Mouse (Mus musculus): ENCODE data around the gene Pld6. TPM values are rescaled to one million over a fixed set of nuclear protein-coding genes. Genes with fewer than 3 reads are reported as not detected.

Gene Pld6
- total and polyA plus RNA-seq, 2 experiments from 2014 or later: 10.9 to 24.6 TPM

GRCm38 (mm10) chr11:59811211-59811610 lies 23.8 kb upstream of the Pld6 start:
- Histone ChIP-seq H3K36me3 (ENCODE audit: insufficient read depth, low read length) (peaks cover 14% of the 10 kb centered on the region; the same call in 1 of the 2 replicates), H3K9me3 (ENCODE audit: low read length) (no peaks in the 10 kb centered on the region), H3K27me3 (ENCODE audit: insufficient read depth, low read length) (no peaks in the 10 kb centered on the region), H3K4me2 (ENCODE audit: low read depth, low read length) (no peak overlapping the region), H3K4me1 (ENCODE audit: insufficient read depth, low read length) (peaks cover 8% of the 10 kb centered on the region), H3K9ac (replicated peaks; ENCODE audit: low read length) (0 out of 2 replicates have a peak overlapping the region, but pooled peaks have one; percentile 5), H3K27ac (peak overlapping the region; percentile 97; the same call in 1 of the 2 replicates), H3K4me3 (ENCODE audit: low read length) (no peak overlapping the region)
- DNase-seq (ENCODE audit: low spot score) (no peak), ATAC-seq (no peak)
- WGBS: 77% methylated on average over 4 of the region's 4 CpGs
- TF ChIP-seq CTCF (IDR thresholded peaks at IDR 0.05; ENCODE audit: low read depth): no peak

GRCm38 (mm10) chr11:59810480-59811158 lies 23.2 kb upstream of the Pld6 start:
- Histone ChIP-seq H3K4me2 (ENCODE audit: low read depth, low read length) (peak overlapping the region; percentile 91), H3K4me1 (ENCODE audit: insufficient read depth, low read length) (peaks cover 8% of the 10 kb centered on the region), H3K27ac (peak overlapping the region; percentile 97), H3K27me3 (ENCODE audit: insufficient read depth, low read length) (no peaks in the 10 kb centered on the region), H3K4me3 (ENCODE audit: low read length) (peak overlapping the region; percentile 74), H3K9me3 (ENCODE audit: low read length) (no peaks in the 10 kb centered on the region), H3K9ac (replicated peaks; ENCODE audit: low read length) (no peak overlapping the region; the same call in 1 of the 2 replicates), H3K36me3 (ENCODE audit: insufficient read depth, low read length) (peaks cover 20% of the 10 kb centered on the region; the same call in 1 of the 2 replicates)
- no peak for DNase-seq (ENCODE audit: low spot score)
- WGBS: 64% methylated on average over 14 of the region's 14 CpGs
- TF ChIP-seq CTCF (IDR thresholded peaks at IDR 0.05; ENCODE audit: low read depth): peak; percentile 20; the same call in 1 of the 2 replicates
- no peak for ATAC-seq

GRCm38 (mm10) chr11:59809670-59810474 lies 22.4 kb upstream of the Pld6 start, which contains the start of gene Flcn:
Flcn (minus strand) TSS chr11:59810016.
- Histone ChIP-seq H3K4me3 (ENCODE audit: low read length) (peak within 1 kb of the TSS; percentile 74), H3K4me2 (ENCODE audit: low read depth, low read length) (peak within 1 kb of the TSS; percentile 91), H3K9me3 (ENCODE audit: low read length) (no peaks in the 10 kb centered on the region), H3K27ac (peak within 1 kb of the TSS; percentile 97), H3K4me1 (ENCODE audit: insufficient read depth, low read length) (peaks cover 8% of the 10 kb centered on the region), H3K9ac (replicated peaks; ENCODE audit: low read length) (peak within 1 kb of the TSS; percentile 79), H3K36me3 (ENCODE audit: insufficient read depth, low read length) (peaks cover 26% of the 10 kb centered on the region; the same call in 1 of the 2 replicates), H3K27me3 (ENCODE audit: insufficient read depth, low read length) (no peaks in the 10 kb centered on the region)
- under 1% methylated on average over 52 of the region's 52 CpGs for WGBS
- peak; percentile 61 for TF ChIP-seq CTCF (IDR thresholded peaks at IDR 0.05; ENCODE audit: low read depth)
- peak; percentile 95 for ATAC-seq
- DNase-seq (ENCODE audit: low spot score): peak; percentile 89

- Histone ChIP-seq H3K27ac (peak overlapping the region; percentile 97), H3K9ac (replicated peaks; ENCODE audit: low read length) (peak overlapping the region; percentile 79), H3K4me1 (ENCODE audit: insufficient read depth, low read length) (peaks cover 8% of the 10 kb centered on the region), H3K4me3 (ENCODE audit: low read length) (peak overlapping the region; percentile 74), H3K4me2 (ENCODE audit: low read depth, low read length) (peak overlapping the region; percentile 91), H3K36me3 (ENCODE audit: insufficient read depth, low read length) (peaks cover 33% of the 10 kb centered on the region; the same call in 1 of the 2 replicates), H3K9me3 (ENCODE audit: low read length) (no peaks in the 10 kb centered on the region), H3K27me3 (ENCODE audit: insufficient read depth, low read length) (no peaks in the 10 kb centered on the region)
- TF ChIP-seq CTCF (IDR thresholded peaks at IDR 0.05; ENCODE audit: low read depth): no peak
- 1% methylated on average over 15 of the region's 15 CpGs for WGBS
- peak; percentile 17 for DNase-seq (ENCODE audit: low spot score)
- ATAC-seq: peak; percentile 16; the same call in 1 of the 2 replicates
Observed at GRCm38 (mm10) chr11:59809071-59809669, 21.7 kb upstream of the Pld6 start.

GRCm38 (mm10) chr11:59808170-59808960 lies 20.9 kb upstream of the Pld6 start:
- TF ChIP-seq CTCF (IDR thresholded peaks at IDR 0.05; ENCODE audit: low read depth): peak; percentile 45
- Histone ChIP-seq H3K27me3 (ENCODE audit: insufficient read depth, low read length) (no peaks in the 10 kb centered on the region), H3K27ac (no peak overlapping the region; the same call in 1 of the 2 replicates), H3K9me3 (ENCODE audit: low read length) (no peaks in the 10 kb centered on the region), H3K4me3 (ENCODE audit: low read length) (peak overlapping the region; percentile 74), H3K36me3 (ENCODE audit: insufficient read depth, low read length) (peaks cover 37% of the 10 kb centered on the region), H3K4me2 (ENCODE audit: low read depth, low read length) (peak overlapping the region; percentile 91), H3K4me1 (ENCODE audit: insufficient read depth, low read length) (peaks cover 8% of the 10 kb centered on the region), H3K9ac (replicated peaks; ENCODE audit: low read length) (peak overlapping the region; percentile 79; the same call in 1 of the 2 replicates)
- ATAC-seq (no peak), DNase-seq (ENCODE audit: low spot score) (no peak)
- WGBS: 54% methylated on average over 14 of the region's 14 CpGs

GRCm38 (mm10) chr11:59805656-59806055 lies 18.2 kb upstream of the Pld6 start:
- no peak overlapping the region for H3K9ac ChIP-seq (replicated peaks; ENCODE audit: low read length)
- no peak for TF ChIP-seq CTCF (IDR thresholded peaks at IDR 0.05; ENCODE audit: low read depth)
- no peak overlapping the region for H3K4me2 ChIP-seq (ENCODE audit: low read depth, low read length)
- H3K36me3 ChIP-seq (ENCODE audit: insufficient read depth, low read length): peaks cover 62% of the 10 kb centered on the region
- ATAC-seq (no peak), DNase-seq (ENCODE audit: low spot score) (no peak)
- WGBS: 100% methylated on average over 2 of the region's 2 CpGs
- no peak overlapping the region for H3K27ac ChIP-seq
- H3K4me3 ChIP-seq (ENCODE audit: low read length): no peak overlapping the region
- no peaks in the 10 kb centered on the region for H3K9me3 ChIP-seq (ENCODE audit: low read length)
- H3K4me1 ChIP-seq (ENCODE audit: insufficient read depth, low read length): peaks cover 8% of the 10 kb centered on the region
- H3K27me3 ChIP-seq (ENCODE audit: insufficient read depth, low read length): no peaks in the 10 kb centered on the region

Data from hindbrain, postnatal 0 days (tissue).